Mouse (Mus musculus): Measurements from ENCODE around the gene Tle3.

GRCm38 (mm10) chr9:61325012-61325411 lies 47.2 kb upstream of the Tle3 start:
- TF ChIP-seq POLR2A (IDR thresholded peaks at IDR 0.05; ENCODE audit: low read depth, low read length), result no peak
- no peak for TF ChIP-seq CTCF (IDR thresholded peaks at IDR 0.05; ENCODE audit: borderline replicate concordance, insufficient read depth, low read length)

Data from embryonic fibroblast, embryonic 13.5 days (primary cell).